Mouse (Mus musculus) large intestine, adult 2 months (tissue): Measurements from ENCODE around the gene Chaf1a. TPM values are rescaled to one million over a fixed set of nuclear protein-coding genes. Genes with fewer than 3 reads are reported as not detected.

ENCODE experiments used
- DNase-seq: peaks from one replicate; pipeline ENCODE4 v3.0.0-alpha.2; 2012; ENCODE audit warnings: low read depth, low spot score
- WGBS: fragments of 180-500 bp; shearing (Covaris S2); methylation state at CpG from one replicate; pipeline ENCODE4 v1.1.7; 2018; 5-methylcytosine and 5-hydroxymethylcytosine counted together
- polyA plus RNA-seq: library from polyadenylated mRNA; depleted of rRNA; stranded (reverse); fragments of >200 nt; gene quantifications from 2 replicates; pipeline ENCODE4 v1.2.3, GENCODE M21; 2012; rRNA removed

Chaf1a gene
- 6.9 and 7.0 TPM in 2 replicates for polyA plus RNA-seq

- under 1% methylated on average over 68 of the region's 68 CpGs for WGBS
- DNase-seq, result peak; percentile 96
These were observed at the start of gene Chaf1a for GRCm38 (mm10) chr17:56040030-56040856. Gene Chaf1a (plus strand): TSS chr17:56040439.

GRCm38 (mm10) chr17:55996007-55996406 lies 44.2 kb upstream of the Chaf1a start:
- WGBS, result 40% methylated on average over 15 of the region's 15 CpGs
- peak; percentile 78 for DNase-seq

GRCm38 (mm10) chr17:55999794-56000499 lies 40.3 kb upstream of the Chaf1a start:
- DNase-seq, result no peak
- 60% methylated on average over 30 of the region's 30 CpGs for WGBS

- WGBS, result 81% methylated on average over 3 of the region's 3 CpGs
- DNase-seq, result no peak
These were observed 37.2 kb upstream of the Chaf1a start for GRCm38 (mm10) chr17:56003000-56003399.

- DNase-seq, result peak; percentile 84
- 19% methylated on average over 13 of the region's 13 CpGs for WGBS
These were observed 34.7 kb upstream of the Chaf1a start, which contains the start of the genes Stap2 and Mpnd for GRCm38 (mm10) chr17:56005415-56006061. Gene Stap2 (minus strand): TSS chr17:56005584. Gene Mpnd (plus strand): TSS chr17:56005711.

GRCm38 (mm10) chr17:56006956-56007355 lies 33.3 kb upstream of the Chaf1a start:
- 46% methylated on average over 10 of the region's 10 CpGs for WGBS
- DNase-seq, result no peak

GRCm38 (mm10) chr17:56007444-56008355 lies 32.5 kb upstream of the Chaf1a start:
- DNase-seq, result no peak
- 28% methylated on average over 14 of the region's 14 CpGs for WGBS

- DNase-seq, result peak; percentile 98
- WGBS, result under 1% methylated on average over 21 of the region's 21 CpGs
These were observed 31.7 kb upstream of the Chaf1a start for GRCm38 (mm10) chr17:56008356-56009087.

- WGBS, result 1% methylated on average over 59 of the region's 62 CpGs
- peak; percentile 71 for DNase-seq
These were observed 30.9 kb upstream of the Chaf1a start for GRCm38 (mm10) chr17:56009088-56009961.

- no peak for DNase-seq
These were observed 30.3 kb upstream of the Chaf1a start for GRCm38 (mm10) chr17:56009962-56010240.

GRCm38 (mm10) chr17:56010255-56010654 lies 30.0 kb upstream of the Chaf1a start:
- no peak for DNase-seq
- 67% methylated on average over 14 of the region's 14 CpGs for WGBS

More at GRCm38 (mm10) chr17:56009962-56010240, 30.3 kb upstream of the Chaf1a start:
- WGBS, result 53% methylated on average over 2 of the region's 2 CpGs

- DNase-seq, result peak; percentile 48
- WGBS, result 5% methylated on average over 9 of the region's 9 CpGs
These were observed 29.6 kb upstream of the Chaf1a start for GRCm38 (mm10) chr17:56010681-56011080.

- WGBS, result 87% methylated on average over 7 of the region's 7 CpGs
- no peak for DNase-seq
These were observed 28.8 kb upstream of the Chaf1a start for GRCm38 (mm10) chr17:56011441-56011840.

- no peak for DNase-seq
- 90% methylated on average over 9 of the region's 9 CpGs for WGBS
These were observed 24.9 kb upstream of the Chaf1a start for GRCm38 (mm10) chr17:56015293-56015692.

- 86% methylated on average over 8 of the region's 8 CpGs for WGBS
- DNase-seq, result no peak
These were observed 23.9 kb upstream of the Chaf1a start for GRCm38 (mm10) chr17:56016382-56016781.

GRCm38 (mm10) chr17:56016793-56017785 lies 23.1 kb upstream of the Chaf1a start:
- DNase-seq, result no peak
- WGBS, result 77% methylated on average over 15 of the region's 15 CpGs

- 87% methylated on average over 7 of the region's 7 CpGs for WGBS
- no peak for DNase-seq
These were observed 22.4 kb upstream of the Chaf1a start for GRCm38 (mm10) chr17:56017848-56018247.
